Mouse (Mus musculus) leukemia stem cell, adult 10-12 weeks (primary cell): ENCODE measurements around the gene AC129217.1. TPM values are rescaled to one million over a fixed set of nuclear protein-coding genes. Genes with fewer than 3 reads are reported as not detected.

Experiments used
- polyA plus RNA-seq: library from polyadenylated mRNA; stranded (reverse); fragments of >175 nt; gene quantifications from 2 replicates; pipeline ENCODE4 v1.2.3, GENCODE M21; 2012; ENCODE audit warnings: low replicate concordance

The AC129217.1 gene
- polyA plus RNA-seq, 1 experiment = 101 TPM

Other genes starting within 250 kb of the AC129217.1 start
- gene Slc22a8, start 238.5 kb upstream of the AC129217.1 start, polyA plus RNA-seq = not detected in 2 replicates
- not detected in 2 replicates for gene Slc22a6, start 211.7 kb upstream of the AC129217.1 start, polyA plus RNA-seq
- gene Chrm1, start 166.0 kb upstream of the AC129217.1 start, polyA plus RNA-seq = not detected in 2 replicates
- gene Slc3a2, start 106.4 kb upstream of the AC129217.1 start, polyA plus RNA-seq = 129 and 167 TPM in 2 replicates
- gene Wdr74, start 93.9 kb upstream of the AC129217.1 start, polyA plus RNA-seq = 21.6 and 29.2 TPM in 2 replicates
- gene 1700092M07Rik, start 89.1 kb upstream of the AC129217.1 start, polyA plus RNA-seq = not detected in 2 replicates
- gene Stx5a, start 88.4 kb upstream of the AC129217.1 start, polyA plus RNA-seq = 17.5 and 22.6 TPM in 2 replicates
- 39.0 and 42.9 TPM in 2 replicates for gene Nxf1, start 72.7 kb upstream of the AC129217.1 start, polyA plus RNA-seq
- 69.6 and 147 TPM in 2 replicates for gene Tmem223, start 58.8 kb upstream of the AC129217.1 start, polyA plus RNA-seq
- 19.3 and 85.5 TPM in 2 replicates for gene Tmem179b, start 55.3 kb upstream of the AC129217.1 start, polyA plus RNA-seq
- gene Taf6l, start 43.4 kb upstream of the AC129217.1 start, polyA plus RNA-seq = 47.7 and 56.1 TPM in 2 replicates
- gene Polr2g, start 31.2 kb upstream of the AC129217.1 start, polyA plus RNA-seq = 4.5 and 17.9 TPM in 2 replicates
- gene Zbtb3, start 27.2 kb upstream of the AC129217.1 start, polyA plus RNA-seq = 0.39 and 2.0 TPM in 2 replicates
- 4.0 and 4.6 TPM in 2 replicates for gene Ttc9c, start 10.4 kb upstream of the AC129217.1 start, polyA plus RNA-seq
- 59.4 and 120 TPM in 2 replicates for gene Hnrnpul2, start 9.8 kb upstream of the AC129217.1 start, polyA plus RNA-seq
- gene Bscl2, start 7.7 kb downstream of the AC129217.1 start, polyA plus RNA-seq = 36.5 and 111 TPM in 2 replicates
- gene Gng3, start 9.4 kb downstream of the AC129217.1 start, polyA plus RNA-seq = not detected in 2 replicates
- 0.09 and 0.24 TPM in 2 replicates for gene Lrrn4cl, start 21.0 kb downstream of the AC129217.1 start, polyA plus RNA-seq
- gene Ubxn1, start 41.7 kb downstream of the AC129217.1 start, polyA plus RNA-seq = 78.0 and 79.9 TPM in 2 replicates
- gene Uqcc3, start 51.1 kb downstream of the AC129217.1 start, polyA plus RNA-seq = 10.7 and 29.9 TPM in 2 replicates
- 1.7 TPM in 1 of 2 replicates, not detected in the other for gene Lbhd1, start 54.0 kb downstream of the AC129217.1 start, polyA plus RNA-seq
- gene Gm49403, start 54.2 kb downstream of the AC129217.1 start, polyA plus RNA-seq = not detected in 2 replicates
- gene 1810009A15Rik, start 59.1 kb downstream of the AC129217.1 start, polyA plus RNA-seq = 12.1 and 24.9 TPM in 2 replicates
- gene Gm49416, start 59.2 kb downstream of the AC129217.1 start, polyA plus RNA-seq = 0.92 and 16.1 TPM in 2 replicates
- gene Ints5, start 63.2 kb downstream of the AC129217.1 start, polyA plus RNA-seq = 35.0 and 93.2 TPM in 2 replicates
- gene Ganab, start 68.3 kb downstream of the AC129217.1 start, polyA plus RNA-seq = 35.8 and 36.8 TPM in 2 replicates
- 110 and 144 TPM in 2 replicates for gene B3gat3, start 90.6 kb downstream of the AC129217.1 start, polyA plus RNA-seq
- 28.2 and 31.8 TPM in 2 replicates for gene Rom1, start 99.6 kb downstream of the AC129217.1 start, polyA plus RNA-seq
- gene Eml3, start 99.8 kb downstream of the AC129217.1 start, polyA plus RNA-seq = 92.9 and 101 TPM in 2 replicates
- gene Mta2, start 112.1 kb downstream of the AC129217.1 start, polyA plus RNA-seq = 33.6 and 60.7 TPM in 2 replicates
- gene Tut1, start 124.1 kb downstream of the AC129217.1 start, polyA plus RNA-seq = 41.2 and 58.4 TPM in 2 replicates
- gene Eef1g, start 137.3 kb downstream of the AC129217.1 start, polyA plus RNA-seq = 34.0 and 130 TPM in 2 replicates
- 6.4 and 8.8 TPM in 2 replicates for gene Ahnak, start 159.5 kb downstream of the AC129217.1 start, polyA plus RNA-seq